Mouse (Mus musculus): ENCODE measurements at regions not wholly inside any gene's neighbourhood (a gene's known extent, or its start where the extent isn't known, plus 50 kb on each side); places are given as distances from the start of the nearest gene placed in this dataset.

DNA sequence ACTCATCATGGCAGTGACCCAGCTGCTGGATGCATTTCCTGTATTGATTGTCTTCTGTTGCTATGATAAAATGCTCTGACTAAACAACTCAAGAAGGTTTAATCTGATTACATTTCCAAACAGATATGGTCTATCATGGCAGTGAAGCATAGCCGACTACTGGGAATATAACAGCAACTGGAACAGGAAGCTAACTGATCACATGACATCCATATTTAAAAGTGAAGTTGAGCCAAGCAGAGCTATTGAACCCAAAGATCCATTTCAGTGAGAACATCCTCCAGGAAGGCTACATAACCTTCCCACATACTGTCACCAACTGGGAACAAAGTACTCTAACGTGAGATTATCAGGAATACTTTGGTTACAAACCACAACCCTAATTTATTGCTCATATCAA lies 858.7 kb downstream of the Kcnt2 start:
- TF ChIP-seq CTCF (IDR thresholded peaks at IDR 0.05; ENCODE audit: control insufficient read depth, insufficient read depth, insufficient replicate concordance, low read depth, low read length) (no peak), POLR2A (IDR thresholded peaks at IDR 0.05; ENCODE audit: control insufficient read depth, low read depth, low read length) (no peak)

Measured in testis, adult 2 months (tissue).